Mouse (Mus musculus) neutrophil, adult 5-6 weeks (primary cell): ENCODE data around the gene Gm14406. TPM values are rescaled to one million over a fixed set of nuclear protein-coding genes. Genes with fewer than 3 reads are reported as not detected.
"Not testable (repeated sequence)": the region's sequence is repeated elsewhere in the genome, so short reads cannot be mapped to it uniquely, and the experiment has no call there.

Experiments
- ATAC-seq: fragments of 151-379, 151-347 bp; 2 replicates; pipeline ENCODE4 v1.8.0; 2017; ENCODE audit warnings: mild to moderate bottlenecking, moderate TSS enrichment; ENCODE audit not compliant: insufficient number of reproducible peaks, poor library complexity, low FRiP score, severe bottlenecking; ENCODE audit errors: extremely low read depth
- total RNA-seq: library from RNA; stranded (forward); fragments of 200-1000 nt; gene quantifications from 2 replicates; pipeline ENCODE4 v1.2.3, GENCODE M21; 2017

The Gm14406 gene
- 1.4 TPM in 1 of 2 replicates, not detected in the other for total RNA-seq

GRCm38 (mm10) chr2:177577998-177578397 lies at the start of gene Gm14406:
Gene Gm14406 (minus strand): TSS chr2:177578210.
- not testable (repeated sequence) for ATAC-seq

GRCm38 (mm10) chr2:177575141-177575540 lies 2.9 kb downstream of the Gm14406 start:
- ATAC-seq = not testable (repeated sequence)

GRCm38 (mm10) chr2:177559365-177559764 lies 18.6 kb downstream of the Gm14406 start:
- not testable (repeated sequence) for ATAC-seq

- not testable (repeated sequence) for ATAC-seq
Measured at GRCm38 (mm10) chr2:177555261-177555660, 22.7 kb downstream of the Gm14406 start.

- not testable (repeated sequence) for ATAC-seq
Measured at GRCm38 (mm10) chr2:177537717-177538116, 40.3 kb downstream of the Gm14406 start.

GRCm38 (mm10) chr2:177537141-177537540 lies 40.9 kb downstream of the Gm14406 start:
- ATAC-seq = not testable (repeated sequence)

- ATAC-seq = no peak
Measured at GRCm38 (mm10) chr2:177535876-177536275, 42.1 kb downstream of the Gm14406 start.

GRCm38 (mm10) chr2:177524171-177524570 lies 53.8 kb downstream of the Gm14406 start:
- ATAC-seq = not testable (repeated sequence)

- not testable (repeated sequence) for ATAC-seq
Measured at GRCm38 (mm10) chr2:177523674-177524073, 54.3 kb downstream of the Gm14406 start.

- ATAC-seq = no peak
Measured at GRCm38 (mm10) chr2:177523061-177523460, 54.9 kb downstream of the Gm14406 start.

GRCm38 (mm10) chr2:177520035-177520434 lies 58.0 kb downstream of the Gm14406 start:
- no peak for ATAC-seq

Other genes starting within 250 kb of the Gm14406 start
- gene Gm14418, start 179.9 kb downstream of the Gm14406 start, total RNA-seq = not detected in 2 replicates
- gene Zfp970, start 113.5 kb downstream of the Gm14406 start, total RNA-seq = 4.3 and 4.8 TPM in 2 replicates
- 0.98 and 2.1 TPM in 2 replicates for gene Gm14403, start 80.0 kb downstream of the Gm14406 start, total RNA-seq
- gene Gm14322, start 181.1 kb upstream of the Gm14406 start, total RNA-seq = not detected in 2 replicates